Mouse (Mus musculus) ES-E14 (cell line): ENCODE measurements around the gene Tfip11. TPM values are rescaled to one million over a fixed set of nuclear protein-coding genes. Genes with fewer than 3 reads are reported as not detected.

ENCODE experiments used
- DNase-seq: peaks from one replicate; pipeline ENCODE4 v3.0.0-alpha.2; 2013; ENCODE audit warnings: low read depth, low spot score
- H3K27ac ChIP-seq: 2 replicates; pipeline ENCODE4 v1.5.1; 2012; ENCODE audit warnings: low read depth, mild to moderate bottlenecking, low read length, moderate library complexity, mixed read lengths; ENCODE audit not compliant: poor library complexity, insufficient read depth, severe bottlenecking
- H3K36me3 ChIP-seq: 2 replicates; pipeline ENCODE4 v1.6.1; 2012; ENCODE audit warnings: mild to moderate bottlenecking, low read length, moderate library complexity, mixed read lengths; ENCODE audit not compliant: control insufficient read depth, poor library complexity, insufficient read depth, severe bottlenecking
- H3K4me1 ChIP-seq, 2 experiments: fragments of 150-350 bp in 1 of 2; sonication (generic) in 1 of 2; 2 replicates each; pipeline ENCODE4 v1.6.1; 2012; ENCODE audit warnings: low read length in 2 of 2, mild to moderate bottlenecking in 1 of 2, mixed read lengths in 1 of 2; ENCODE audit not compliant: control insufficient read depth in 2 of 2, insufficient read depth in 2 of 2, poor library complexity in 1 of 2
- H3K4me3 ChIP-seq, 2 experiments: fragments of 150-350 bp in 1 of 2; sonication (generic) in 1 of 2; 2 replicates each; pipeline ENCODE4 v1.5.1; 2012; ENCODE audit warnings: low read length in 2 of 2, low read depth in 1 of 2, mild to moderate bottlenecking in 1 of 2, mixed read lengths in 1 of 2; ENCODE audit not compliant: insufficient read depth in 1 of 2, poor library complexity in 1 of 2, severe bottlenecking in 1 of 2
- H3K9ac ChIP-seq: 2 replicates; pipeline ENCODE4 v1.6.1; 2012; ENCODE audit warnings: low read depth, mild to moderate bottlenecking, low read length, mixed read lengths; ENCODE audit not compliant: poor library complexity, insufficient read depth, severe bottlenecking
- H3K9me3 ChIP-seq: fragments of 150-350 bp; sonication (generic); 2 replicates; pipeline ENCODE4 v1.6.1; 2012; ENCODE audit warnings: low read depth, mild to moderate bottlenecking, low read length; ENCODE audit not compliant: control insufficient read depth, insufficient read depth
- CHD2 ChIP-seq: IDR thresholded peaks from 2 replicates; pipeline ENCODE4 v1.6.1; 2014; ENCODE audit warnings: mild to moderate bottlenecking, low read depth, low read length, inconsistent platforms
- HCFC1 ChIP-seq: IDR thresholded peaks from 2 replicates; pipeline ENCODE4 v1.6.1; 2012; ENCODE audit warnings: low read length, inconsistent platforms, borderline replicate concordance; ENCODE audit not compliant: insufficient read depth
- MAFK ChIP-seq: IDR thresholded peaks from 2 replicates; pipeline ENCODE4 v1.6.1; 2014; ENCODE audit warnings: mild to moderate bottlenecking, low read depth, low read length, inconsistent platforms; ENCODE audit not compliant: insufficient read depth
- ZC3H11A ChIP-seq: IDR thresholded peaks from 2 replicates; pipeline ENCODE4 v1.6.1; 2012; ENCODE audit warnings: low read depth, mild to moderate bottlenecking, inconsistent platforms, low read length, borderline replicate concordance
- ZNF384 ChIP-seq: IDR thresholded peaks from 2 replicates; pipeline ENCODE4 v1.6.1; 2012; ENCODE audit warnings: low read depth, low read length, inconsistent platforms
- in situ Hi-C, 2 experiments: fragments of 600-800 bp; cut with MboI; formaldehyde crosslinking; loops; one replicate each; pipeline ENCODE4 v1.15.1; 2025; ENCODE audit warnings: low sequenced_read_pairs in 2 of 2, inconsistent platforms in 1 of 2; ENCODE audit not compliant: unreplicated experiment in 2 of 2
- total RNA-seq: library from RNA; depleted of rRNA; stranded (reverse); fragments of 300-350 nt; gene quantifications from 2 replicates; pipeline ENCODE4 v1.2.3, GENCODE M21; 2012

Gene Tfip11
- total RNA-seq, 1 experiment, result 38.9 TPM

- H3K4me1 ChIP-seq, result no peaks in the 10 kb centered on the region
- TF ChIP-seq MAFK, result no peak
- TF ChIP-seq ZNF384, result no peak
- peaks cover 17% of the 10 kb centered on the region for H3K36me3 ChIP-seq
- DNase-seq, result no peak
- H3K4me3 ChIP-seq, result peak overlapping the region; percentile 81 to 94
- in situ Hi-C loops, result loop anchor here in 1 of 2 experiments (25.0 kb wide), 1 partner anchor 106 kb away; no protein-coding TSS in a partner anchor
- no peaks in the 10 kb centered on the region for H3K9me3 ChIP-seq
- H3K9ac ChIP-seq, result peak overlapping the region; percentile 81
- no peak overlapping the region for H3K27ac ChIP-seq
Measured at GRCm38 (mm10) chr5:112343205-112343595, 17.0 kb downstream of the Tfip11 start.

GRCm38 (mm10) chr5:112344092-112344960, 18.2 kb downstream of the Tfip11 start:
- no peak overlapping the region for H3K4me3 ChIP-seq
- in situ Hi-C loops, result loop anchor here in 1 of 2 experiments (25.0 kb wide), 1 partner anchor 107 kb away; no protein-coding TSS in a partner anchor
- H3K4me1 ChIP-seq, result no peaks in the 10 kb centered on the region
- H3K36me3 ChIP-seq, result peaks cover 15% of the 10 kb centered on the region
- no peaks in the 10 kb centered on the region for H3K9me3 ChIP-seq
- TF ChIP-seq HCFC1, result no peak
- no peak for TF ChIP-seq ZC3H11A
- no peak for TF ChIP-seq MAFK
- TF ChIP-seq CHD2, result no peak
- no peak for TF ChIP-seq ZNF384
- H3K27ac ChIP-seq, result no peak overlapping the region
- no peak overlapping the region for H3K9ac ChIP-seq
- DNase-seq, result no peak

- TF ChIP-seq CHD2 (no peak), HCFC1 (no peak), ZC3H11A (no peak), ZNF384 (no peak), MAFK (no peak)
- Histone ChIP-seq H3K9me3 (no peaks in the 10 kb centered on the region), H3K36me3 (peaks cover 20% of the 10 kb centered on the region), H3K4me3 (no peak overlapping the region), H3K4me1 (no peaks in the 10 kb centered on the region), H3K27ac (no peak overlapping the region), H3K9ac (no peak overlapping the region)
- in situ Hi-C loops, result loop anchor here in 1 of 2 experiments (25.0 kb wide), 1 partner anchor 109 kb away; no protein-coding TSS in a partner anchor
- DNase-seq, result no peak
Measured at GRCm38 (mm10) chr5:112346211-112346965, 20.2 kb downstream of the Tfip11 start.

GRCm38 (mm10) chr5:112349169-112349568, 23.0 kb downstream of the Tfip11 start:
- no peak overlapping the region for H3K9ac ChIP-seq
- H3K36me3 ChIP-seq, result peaks cover 25% of the 10 kb centered on the region
- H3K4me1 ChIP-seq, result no peaks in the 10 kb centered on the region
- TF ChIP-seq MAFK, result no peak
- no peak for TF ChIP-seq HCFC1
- no peak for TF ChIP-seq ZNF384
- TF ChIP-seq CHD2, result no peak
- no peak for TF ChIP-seq ZC3H11A
- H3K27ac ChIP-seq, result no peak overlapping the region
- no peaks in the 10 kb centered on the region for H3K9me3 ChIP-seq
- in situ Hi-C loops, result loop anchor here in 1 of 2 experiments (25.0 kb wide), 1 partner anchor 112 kb away; no protein-coding TSS in a partner anchor
- no peak for DNase-seq
- no peak overlapping the region for H3K4me3 ChIP-seq
